Mouse (Mus musculus): ENCODE measurements around the gene Gm13305. TPM values are rescaled to one million over a fixed set of nuclear protein-coding genes. Genes with fewer than 3 reads are reported as not detected.
"Not testable (repeated sequence)": the region's sequence is repeated elsewhere in the genome, so short reads cannot be mapped to it uniquely, and the experiment has no call there.

Gene Gm13305
- polyA plus RNA-seq (2016; fragmentation: Nextera tagmentation; extraction: Ambion mirVana): not detected in 2 replicates

GRCm38 (mm10) chr4:42168503-42168902 is at the start of gene Gm13305:
Gene Gm13305 (minus strand): TSS chr4:42168603.
- not testable (repeated sequence) for H3K27me3 ChIP-seq (replicated peaks); H3K4me2 ChIP-seq; H3K4me1 ChIP-seq; H3K36me3 ChIP-seq; H3K27ac ChIP-seq; H3K9ac ChIP-seq; ATAC-seq; H3K9me3 ChIP-seq (replicated peaks); H3K4me3 ChIP-seq
- no CpG with 5 or more reads among the region's 7 CpGs for WGBS (ENCODE audit: insufficient replicate concordance)

- H3K9me3 ChIP-seq (replicated peaks); H3K27ac ChIP-seq; H3K4me2 ChIP-seq; H3K4me3 ChIP-seq; H3K27me3 ChIP-seq (replicated peaks); ATAC-seq; H3K4me1 ChIP-seq; H3K9ac ChIP-seq; H3K36me3 ChIP-seq: not testable (repeated sequence)
- WGBS (ENCODE audit: insufficient replicate concordance): no CpG with 5 or more reads among the region's 25 CpGs
These were observed 16.6 kb upstream of the Gm13305 start for GRCm38 (mm10) chr4:42184980-42185372.

GRCm38 (mm10) chr4:42184324-42184979 is 16.0 kb upstream of the Gm13305 start:
- H3K36me3 ChIP-seq; H3K4me2 ChIP-seq; H3K9ac ChIP-seq; H3K9me3 ChIP-seq (replicated peaks); H3K27me3 ChIP-seq (replicated peaks); H3K4me3 ChIP-seq; H3K27ac ChIP-seq; ATAC-seq; H3K4me1 ChIP-seq: not testable (repeated sequence)
- WGBS (ENCODE audit: insufficient replicate concordance): no CpG with 5 or more reads among the region's 58 CpGs

- not testable (repeated sequence) for H3K4me1 ChIP-seq; H3K9me3 ChIP-seq (replicated peaks); ATAC-seq; H3K4me2 ChIP-seq; H3K36me3 ChIP-seq; H3K27me3 ChIP-seq (replicated peaks); H3K27ac ChIP-seq; H3K9ac ChIP-seq; H3K4me3 ChIP-seq
- no CpG with 5 or more reads among the region's 31 CpGs for WGBS (ENCODE audit: insufficient replicate concordance)
These were observed 15.1 kb upstream of the Gm13305 start for GRCm38 (mm10) chr4:42183234-42184197.

GRCm38 (mm10) chr4:42178243-42178642 is 9.8 kb upstream of the Gm13305 start:
- no CpG with 5 or more reads among the region's 4 CpGs for WGBS (ENCODE audit: insufficient replicate concordance)
- H3K36me3 ChIP-seq; H3K27ac ChIP-seq; H3K4me3 ChIP-seq; H3K4me2 ChIP-seq; H3K27me3 ChIP-seq (replicated peaks); H3K9ac ChIP-seq; ATAC-seq; H3K9me3 ChIP-seq (replicated peaks); H3K4me1 ChIP-seq: not testable (repeated sequence)

- H3K36me3 ChIP-seq; H3K4me3 ChIP-seq; H3K27ac ChIP-seq; H3K9ac ChIP-seq; H3K4me2 ChIP-seq; ATAC-seq; H3K4me1 ChIP-seq; H3K27me3 ChIP-seq (replicated peaks); H3K9me3 ChIP-seq (replicated peaks): not testable (repeated sequence)
- WGBS (ENCODE audit: insufficient replicate concordance): no CpG with 5 or more reads among the region's 9 CpGs
These were observed 15.3 kb downstream of the Gm13305 start, which contains the start of gene Gm13306 for GRCm38 (mm10) chr4:42153136-42153535. Gene Gm13306 (plus strand): TSS chr4:42153436.

- H3K36me3 ChIP-seq; H3K27ac ChIP-seq; H3K27me3 ChIP-seq (replicated peaks); H3K4me3 ChIP-seq; ATAC-seq; H3K4me2 ChIP-seq; H3K9me3 ChIP-seq (replicated peaks); H3K9ac ChIP-seq; H3K4me1 ChIP-seq: not testable (repeated sequence)
- WGBS (ENCODE audit: insufficient replicate concordance): no CpG with 5 or more reads among the region's 5 CpGs
These were observed 53.9 kb downstream of the Gm13305 start, which contains the start of gene Gm13304 for GRCm38 (mm10) chr4:42114517-42114916. Gene Gm13304 (plus strand): TSS chr4:42114817.

Other genes with a start within 250 kb of the Gm13305 start
- gene Gm20878, start 227.0 kb downstream of the Gm13305 start, polyA plus RNA-seq (2016; fragmentation: Nextera tagmentation; extraction: Ambion mirVana): 0.28 and 0.42 TPM in 2 replicates
- 0.04 TPM in 1 of 2 replicates, not detected in the other for gene Fam205a4, start 202.5 kb downstream of the Gm13305 start, polyA plus RNA-seq (2016; fragmentation: Nextera tagmentation; extraction: Ambion mirVana)
- gene Gm21093, start 133.9 kb downstream of the Gm13305 start, polyA plus RNA-seq (2016; fragmentation: Nextera tagmentation; extraction: Ambion mirVana): not detected in 2 replicates
- not detected in 2 replicates for gene Gm3893, start 77.4 kb downstream of the Gm13305 start, polyA plus RNA-seq (2016; fragmentation: Nextera tagmentation; extraction: Ambion mirVana)
- 0.23 TPM in 1 of 2 replicates, not detected in the other for gene Gm13304, start 53.8 kb downstream of the Gm13305 start, polyA plus RNA-seq (2016; fragmentation: Nextera tagmentation; extraction: Ambion mirVana)
- gene Gm13306, start 15.2 kb downstream of the Gm13305 start, polyA plus RNA-seq (2016; fragmentation: Nextera tagmentation; extraction: Ambion mirVana): not detected in 2 replicates
- gene Gm10600, start 72.0 kb upstream of the Gm13305 start, polyA plus RNA-seq (2016; fragmentation: Nextera tagmentation; extraction: Ambion mirVana): not detected in 2 replicates
- not detected in 2 replicates for gene Ccl21b, start 87.2 kb upstream of the Gm13305 start, polyA plus RNA-seq (2016; fragmentation: Nextera tagmentation; extraction: Ambion mirVana)
- not detected in 2 replicates for gene Gm21953, start 125.7 kb upstream of the Gm13305 start, polyA plus RNA-seq (2016; fragmentation: Nextera tagmentation; extraction: Ambion mirVana)
- not detected in 2 replicates for gene Fam205a3, start 149.7 kb upstream of the Gm13305 start, polyA plus RNA-seq (2016; fragmentation: Nextera tagmentation; extraction: Ambion mirVana)

All from liver, embryonic 12.5 days (tissue).